Mouse (Mus musculus) mesoderm, embryonic 11.5 days (tissue): ENCODE measurements around the gene Pgm5.
A peak's percentile ranks its signal among the peaks of the same experiment; 100 is the strongest.

Experiments used
- DNase-seq: peaks from one replicate; pipeline ENCODE4 v3.0.0-alpha.2; 2012; ENCODE audit warnings: low read depth, low spot score

Pgm5 gene

DNA sequence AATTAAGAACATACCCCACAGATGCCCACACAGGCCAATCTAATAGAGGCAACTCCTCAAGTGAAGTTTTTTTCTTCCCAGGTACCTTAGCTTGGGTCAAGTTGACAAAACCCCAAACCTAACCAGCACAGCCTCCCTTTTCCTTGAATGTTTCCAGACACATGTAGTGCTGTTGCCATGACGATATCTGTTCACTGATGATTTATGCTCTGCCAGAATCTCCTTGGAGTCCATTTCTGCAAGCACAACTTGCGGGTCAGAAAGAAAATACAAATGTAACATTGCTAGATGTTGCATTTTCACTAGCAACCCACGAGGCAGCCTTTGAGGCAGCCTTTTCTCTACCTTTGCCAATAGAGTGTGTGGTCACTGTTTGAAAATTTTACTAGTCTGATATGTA lies 194.1 kb downstream of the Pgm5 start:
- peak; percentile 54 for DNase-seq

DNA sequence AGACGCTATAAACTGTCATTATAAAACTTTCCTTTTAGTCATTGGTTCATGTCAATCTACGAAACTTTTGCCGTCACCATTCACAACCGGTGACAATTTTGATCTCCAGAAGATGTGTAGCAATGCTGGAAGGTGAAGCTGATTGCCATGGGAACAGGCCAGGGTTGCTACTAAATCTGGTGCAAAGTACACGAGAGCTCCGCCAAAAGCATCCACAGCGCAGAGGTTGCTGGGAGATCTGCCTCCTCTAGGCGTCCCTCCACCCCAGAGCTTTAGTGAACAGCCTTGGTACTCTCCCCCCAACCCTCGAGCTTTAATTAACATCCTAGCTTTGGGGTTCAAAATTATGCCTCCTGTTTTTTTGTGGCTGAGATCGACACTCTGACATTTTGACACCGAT lies 195.9 kb downstream of the Pgm5 start:
- no peak for DNase-seq

DNA sequence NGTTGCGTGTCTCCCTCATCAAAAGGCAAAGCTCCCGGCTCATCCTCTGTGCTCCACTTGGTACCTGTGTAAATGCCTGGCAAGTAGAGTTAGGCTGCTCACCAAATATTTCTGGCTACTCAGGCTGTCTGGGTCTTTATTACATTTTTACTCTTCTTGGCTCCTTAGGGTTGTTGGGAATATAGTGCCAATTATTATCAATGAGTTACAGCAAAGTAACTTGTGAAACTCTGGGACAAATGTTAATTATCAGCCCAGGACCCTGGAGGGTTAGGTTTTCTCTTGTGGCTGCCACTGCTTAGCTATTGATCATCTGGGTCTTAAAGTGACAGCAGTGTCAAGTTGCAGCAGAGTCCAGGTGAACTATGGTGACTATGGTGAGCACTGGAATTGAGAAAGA lies 199.3 kb downstream of the Pgm5 start:
- no peak for DNase-seq

DNA sequence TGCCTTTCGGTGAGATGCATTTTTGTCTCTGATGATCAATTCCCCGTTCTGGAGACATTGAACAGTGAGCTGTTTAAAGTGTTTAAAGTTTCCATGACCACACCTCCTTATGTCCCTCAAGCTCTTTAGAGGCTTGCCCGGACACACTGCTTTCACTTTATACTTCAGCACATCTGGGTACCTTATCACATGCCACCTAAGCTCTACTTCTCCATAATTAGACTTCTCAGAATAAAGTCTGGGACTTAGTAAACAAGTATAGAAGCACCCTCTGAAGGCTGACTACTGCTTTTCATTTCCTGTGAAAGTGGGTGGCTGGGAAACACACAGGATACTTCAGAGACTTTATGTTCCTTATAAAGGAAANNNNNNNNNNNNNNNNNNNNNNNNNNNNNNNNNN lies 204.7 kb downstream of the Pgm5 start:
- DNase-seq = no peak

GRCm38 (mm10) chr19:24653230-24653799 lies 208.3 kb downstream of the Pgm5 start:
- no peak for DNase-seq

DNA sequence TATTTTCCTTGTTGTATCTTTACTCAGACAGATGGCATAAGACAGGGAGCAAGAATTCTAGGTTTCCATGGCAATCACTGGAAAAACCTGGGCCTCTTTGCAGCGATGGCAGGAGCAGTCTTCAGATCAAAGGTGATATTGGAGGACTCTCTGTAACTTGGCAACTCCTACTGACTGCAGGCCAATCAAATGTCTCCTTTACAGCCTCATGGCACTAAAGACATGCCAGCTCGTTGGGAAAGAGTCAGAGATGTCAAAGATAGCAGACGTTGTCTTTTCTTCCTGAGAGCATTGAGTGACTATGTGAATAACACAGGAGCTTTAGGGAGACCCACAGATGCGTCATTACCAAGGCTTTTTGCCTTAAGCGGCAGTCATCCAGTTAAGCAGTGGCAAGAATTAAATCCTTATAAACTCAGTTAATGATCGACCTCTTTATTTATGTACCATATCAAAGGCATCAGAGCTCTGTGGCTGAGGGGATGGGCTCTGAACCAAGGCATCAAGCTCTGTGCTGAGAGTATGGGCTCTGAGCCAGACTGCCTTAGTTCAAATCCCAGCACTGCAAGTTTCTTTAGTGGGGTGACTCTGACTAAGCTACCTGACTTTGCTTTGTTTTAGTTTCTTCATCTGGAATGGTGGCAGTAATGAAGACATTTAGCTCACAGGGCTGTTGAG lies 209.2 kb downstream of the Pgm5 start:
- DNase-seq = no peak

- no peak for DNase-seq
These were observed 210.1 kb downstream of the Pgm5 start for GRCm38 (mm10) chr19:24651595-24651994.

GRCm38 (mm10) chr19:24650428-24650827 lies 211.2 kb downstream of the Pgm5 start:
- DNase-seq = no peak

- DNase-seq = no peak
These were observed 213.6 kb downstream of the Pgm5 start for GRCm38 (mm10) chr19:24648016-24648415.

DNA sequence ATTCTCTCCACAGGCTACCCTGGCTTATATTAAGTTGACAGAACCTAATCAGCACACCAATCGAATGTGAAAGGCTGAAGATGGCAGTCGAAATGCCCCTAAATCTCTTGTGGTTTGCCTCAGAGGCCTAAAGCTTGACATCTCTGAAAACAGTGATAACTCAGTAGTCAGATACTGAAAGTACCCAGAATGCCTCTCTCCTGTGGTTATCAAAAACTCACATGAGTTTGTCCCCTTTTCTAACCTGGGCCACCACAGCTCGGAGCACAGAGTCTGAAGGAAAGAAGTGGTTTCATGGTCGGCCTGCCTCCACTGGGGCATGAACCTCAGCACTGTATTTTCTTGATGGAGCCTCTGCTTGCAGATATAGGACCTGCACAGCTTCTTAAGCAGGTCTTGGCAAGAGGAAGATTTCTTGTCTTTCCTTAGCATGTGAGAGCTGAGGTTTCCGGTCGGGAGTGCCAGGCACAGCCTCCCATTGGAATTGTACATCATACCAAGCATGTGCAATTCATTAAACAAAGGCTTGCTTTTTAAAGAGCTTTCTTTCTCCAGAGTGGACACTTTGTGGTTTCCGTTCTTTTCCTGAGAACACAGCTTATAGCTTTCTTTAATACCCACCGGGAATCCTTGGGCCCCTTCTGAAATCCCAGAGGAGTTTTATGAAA lies 215.4 kb downstream of the Pgm5 start:
- no peak for DNase-seq

GRCm38 (mm10) chr19:24644971-24645370 lies 216.7 kb downstream of the Pgm5 start:
- DNase-seq = no peak

GRCm38 (mm10) chr19:24640982-24641381 lies 220.7 kb downstream of the Pgm5 start:
- DNase-seq = no peak

GRCm38 (mm10) chr19:24637988-24638387 lies 223.7 kb downstream of the Pgm5 start:
- DNase-seq = no peak

GRCm38 (mm10) chr19:24636616-24637015 lies 225.0 kb downstream of the Pgm5 start:
- DNase-seq = no peak

- DNase-seq = peak; percentile 86
These were observed 227.1 kb downstream of the Pgm5 start for GRCm38 (mm10) chr19:24634602-24635001.
